Mouse (Mus musculus) liver, embryonic 14.5 days (tissue): ENCODE measurements around the gene Adm2. TPM values are rescaled to one million over a fixed set of nuclear protein-coding genes. Genes with fewer than 3 reads are reported as not detected.
A peak's percentile ranks its signal among the peaks of the same experiment; 100 is the strongest.

Experiments used
- ATAC-seq: fragments of 200-750 bp; cut with Nextera tagmentation; 2 replicates; pipeline ENCODE4 v1.8.0; 2017; ENCODE audit warnings: moderate number of reproducible peaks, mild to moderate bottlenecking, moderate library complexity; ENCODE audit not compliant: insufficient read depth
- DNase-seq, 3 experiments: peaks; one replicate each; pipeline ENCODE4 v3.0.0-alpha.2; 2012 to 2013; ENCODE audit warnings: low read depth in 3 of 3, low spot score in 3 of 3
- H3K27ac ChIP-seq: fragments of 300-500 bp; sonication (generic); 2 replicates; pipeline ENCODE4 v1.5.1; 2014; ENCODE audit warnings: moderate library complexity, mild to moderate bottlenecking, control low read depth, inconsistent platforms
- H3K27me3 ChIP-seq: fragments of 300-500 bp; sonication (generic); 2 replicates; pipeline ENCODE4 v1.6.1; 2014; ENCODE audit warnings: mild to moderate bottlenecking, low read length, moderate library complexity; ENCODE audit not compliant: control insufficient read depth, insufficient read depth
- H3K36me3 ChIP-seq: fragments of 300-500 bp; sonication (generic); replicated peaks from 2 replicates; pipeline ENCODE4 v1.6.1; 2014; ENCODE audit warnings: low read depth; ENCODE audit not compliant: control insufficient read depth, insufficient read depth
- H3K4me1 ChIP-seq, 2 experiments: fragments of 200-500 bp in 1 of 2; fragments of 300-500 bp in 1 of 2; sonication (generic) in 1 of 2; replicated peaks; 2 replicates each; pipeline ENCODE4 v1.6.1; 2012 to 2014; ENCODE audit warnings: antibody characterized with exemption in 1 of 2, inconsistent platforms in 1 of 2, low read length in 1 of 2; ENCODE audit not compliant: control insufficient read depth in 2 of 2, insufficient read depth in 2 of 2
- H3K4me2 ChIP-seq: fragments of 300-500 bp; sonication (generic); 2 replicates; pipeline ENCODE4 v1.6.1; 2014; ENCODE audit warnings: low read depth, mild to moderate bottlenecking, control low read depth, moderate library complexity
- H3K4me3 ChIP-seq, 2 experiments: fragments of 200-500 bp in 1 of 2; fragments of 300-500 bp in 1 of 2; sonication (generic) in 1 of 2; 2 replicates each; pipeline ENCODE4 v1.5.1; 2012 to 2014; ENCODE audit warnings: low read depth in 2 of 2, low read length in 2 of 2, mild to moderate bottlenecking in 2 of 2, control low read depth in 1 of 2, inconsistent platforms in 1 of 2, moderate library complexity in 1 of 2; ENCODE audit not compliant: insufficient read depth in 1 of 2
- H3K9ac ChIP-seq: fragments of 300-500 bp; sonication (generic); replicated peaks from 2 replicates; pipeline ENCODE4 v1.6.1; 2014; ENCODE audit warnings: mild to moderate bottlenecking, control low read depth, moderate library complexity
- H3K9me3 ChIP-seq: fragments of 300-500 bp; sonication (generic); 2 replicates; pipeline ENCODE4 v1.6.1; 2016; ENCODE audit warnings: low read length, mixed read lengths; ENCODE audit not compliant: control insufficient read depth
- CTCF ChIP-seq: IDR thresholded peaks from 2 replicates; pipeline ENCODE4 v1.5.1; 2016; ENCODE audit warnings: antibody characterized with exemption, low read depth, control low read depth
- EP300 ChIP-seq: IDR thresholded peaks from 2 replicates; pipeline ENCODE4 v1.6.1; 2016; ENCODE audit warnings: antibody characterized with exemption, low read depth
- WGBS: fragments of 180-500 bp; shearing (Covaris S2); extraction: QIAGEN DNeasy Blood & Tissue Kit; methylation state at CpG from one replicate; pipeline ENCODE4 v1.1.7; 2014; ENCODE audit not compliant: insufficient replicate concordance; 5-methylcytosine and 5-hydroxymethylcytosine counted together
- polyA plus RNA-seq, 2 experiments: library from polyadenylated mRNA; depleted of rRNA in 1 of 2; stranded (reverse) in 1 of 2; unstranded in 1 of 2; fragments of >200 nt; fragmentation: Nextera tagmentation in 1 of 2; extraction: Ambion mirVana in 1 of 2; gene quantifications; 2 replicates each; pipeline versions ENCODE4 v1.2.1 to v1.2.3; 2012 to 2014

Gene Adm2
- polyA plus RNA-seq, 2 experiments = 1.2 to 2.5 TPM

DNA sequence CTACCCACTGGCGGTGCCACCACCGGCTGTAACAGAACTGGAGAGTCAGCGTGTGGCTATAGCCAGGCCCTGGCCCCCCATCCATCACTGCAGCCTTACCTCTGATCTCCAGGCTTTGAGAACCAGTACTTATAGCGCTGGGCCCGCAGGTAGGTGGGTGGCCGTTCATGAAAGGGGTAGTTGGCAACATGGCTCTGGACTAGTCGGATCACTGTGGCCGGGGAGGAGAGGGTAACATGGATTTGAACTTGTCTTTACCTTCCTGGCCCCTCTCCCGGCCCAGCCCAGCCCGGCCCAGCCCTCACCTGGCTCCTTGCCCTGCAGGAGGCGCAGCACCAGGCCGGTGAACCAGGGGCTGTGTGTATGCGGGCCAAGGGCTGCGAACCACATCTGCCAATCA is 29.5 kb downstream of the Adm2 start:
- TF ChIP-seq EP300 = no peak
- no peak for TF ChIP-seq CTCF
- H3K9me3 ChIP-seq = no peaks in the 10 kb centered on the region
- DNase-seq = no peak
- H3K27me3 ChIP-seq = no peaks in the 10 kb centered on the region
- peaks cover 7 to 8% of the 10 kb centered on the region in 2 experiments; a peak in 3 of 4 replicates for H3K4me1 ChIP-seq
- H3K9ac ChIP-seq = no peak overlapping the region
- 92% methylated on average over 14 of the region's 14 CpGs for WGBS
- no peak overlapping the region for H3K27ac ChIP-seq
- no peak for ATAC-seq
- peaks cover 23% of the 10 kb centered on the region for H3K36me3 ChIP-seq
- no peak overlapping the region for H3K4me2 ChIP-seq
- H3K4me3 ChIP-seq = no peak overlapping the region

DNA sequence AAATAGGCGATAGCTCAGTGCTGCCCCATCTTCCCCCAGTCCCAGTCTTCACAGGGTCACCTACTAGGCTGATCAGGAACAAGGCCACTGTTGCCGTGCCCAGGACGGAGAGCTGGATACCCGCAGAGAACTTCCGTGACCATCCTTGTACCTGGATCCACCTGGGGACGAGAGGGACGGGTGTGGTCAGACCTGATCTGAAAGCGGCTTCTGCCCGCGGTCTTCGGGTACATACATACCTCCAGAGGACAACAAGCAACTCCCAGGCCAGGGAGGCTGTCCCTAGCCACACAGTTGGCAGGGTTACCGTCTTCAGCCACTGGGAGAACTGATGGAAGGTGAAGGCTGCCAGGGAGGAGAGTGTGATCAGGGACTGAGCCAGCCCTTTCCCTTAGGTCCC is 30.3 kb downstream of the Adm2 start:
- ATAC-seq (no peak), DNase-seq (no peak)
- H3K9ac ChIP-seq = no peak overlapping the region
- H3K4me2 ChIP-seq = no peak overlapping the region
- no peak overlapping the region for H3K27ac ChIP-seq
- no peaks in the 10 kb centered on the region for H3K9me3 ChIP-seq
- 91% methylated on average over 12 of the region's 12 CpGs for WGBS
- TF ChIP-seq CTCF = no peak
- TF ChIP-seq EP300 = no peak
- H3K4me1 ChIP-seq = peaks cover 9 to 14% of the 10 kb centered on the region in 2 experiments
- peaks cover 23% of the 10 kb centered on the region for H3K36me3 ChIP-seq
- no peak overlapping the region for H3K4me3 ChIP-seq
- no peaks in the 10 kb centered on the region for H3K27me3 ChIP-seq

DNA sequence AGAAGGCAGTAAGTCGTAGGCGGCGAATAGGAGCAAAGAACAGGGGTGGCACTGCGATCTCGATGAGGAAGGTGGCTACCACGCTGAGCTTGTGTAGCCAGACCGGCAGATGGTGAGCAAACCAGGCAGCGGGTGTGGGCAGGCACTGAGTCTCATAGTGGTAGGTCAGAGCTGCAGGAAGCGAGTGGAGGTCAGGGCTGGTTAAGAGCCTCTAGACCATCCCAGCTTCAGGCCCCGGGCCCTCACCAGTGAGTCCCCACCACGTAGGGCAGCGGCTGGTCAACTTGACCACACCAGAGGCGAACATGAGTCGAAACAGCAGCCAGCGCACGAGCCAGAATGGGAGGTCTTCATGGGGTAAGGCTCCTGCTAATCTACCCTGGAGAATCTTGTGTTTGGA is 31.3 kb downstream of the Adm2 start:
- ATAC-seq = no peak
- H3K36me3 ChIP-seq = peaks cover 29% of the 10 kb centered on the region
- no peak for DNase-seq
- H3K9me3 ChIP-seq = no peaks in the 10 kb centered on the region
- no peak overlapping the region for H3K27ac ChIP-seq
- 91% methylated on average over 16 of the region's 16 CpGs for WGBS
- H3K27me3 ChIP-seq = no peaks in the 10 kb centered on the region
- TF ChIP-seq EP300 = no peak
- no peak for TF ChIP-seq CTCF
- H3K9ac ChIP-seq = peak overlapping the region; percentile 96; the same call in 1 of the 2 replicates
- H3K4me3 ChIP-seq = peak overlapping the region in 1 of 2 experiments; percentile 80; a peak in 1 of 4 replicates
- peaks cover 14 to 22% of the 10 kb centered on the region in 2 experiments for H3K4me1 ChIP-seq
- H3K4me2 ChIP-seq = peak overlapping the region; percentile 77

DNA sequence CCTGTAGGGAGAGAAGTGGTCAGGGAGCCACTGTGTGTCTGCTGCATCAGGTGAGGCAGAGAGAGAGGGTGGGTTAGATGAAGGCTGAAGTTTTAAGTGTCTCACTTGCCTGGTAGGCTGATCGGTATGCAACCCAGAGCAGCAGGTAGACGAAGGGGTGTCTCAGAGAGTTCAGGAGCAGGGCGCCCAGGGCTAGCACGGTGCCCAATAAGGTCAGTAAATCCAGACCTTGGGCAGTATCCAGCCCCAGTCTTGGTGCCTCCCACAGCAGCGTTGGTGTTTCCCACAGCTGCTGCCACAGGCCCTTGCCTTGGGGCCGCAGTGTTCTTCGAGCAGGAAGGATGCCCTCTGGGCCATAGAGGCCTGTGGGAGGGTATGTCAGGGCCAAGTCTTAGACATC is 31.9 kb downstream of the Adm2 start:
- peak overlapping the region; percentile 68 to 80 for H3K4me3 ChIP-seq
- no peak for ATAC-seq
- peak overlapping the region; percentile 77 for H3K4me2 ChIP-seq
- no peak for DNase-seq
- TF ChIP-seq CTCF (no peak), EP300 (no peak)
- peaks cover 16 to 22% of the 10 kb centered on the region in 2 experiments for H3K4me1 ChIP-seq
- H3K9ac ChIP-seq = peak overlapping the region; percentile 96
- peaks cover 29% of the 10 kb centered on the region for H3K36me3 ChIP-seq
- H3K27me3 ChIP-seq = no peaks in the 10 kb centered on the region
- H3K9me3 ChIP-seq = no peaks in the 10 kb centered on the region
- WGBS = 70% methylated on average over 7 of the region's 7 CpGs
- H3K27ac ChIP-seq = peak overlapping the region; percentile 69

DNA sequence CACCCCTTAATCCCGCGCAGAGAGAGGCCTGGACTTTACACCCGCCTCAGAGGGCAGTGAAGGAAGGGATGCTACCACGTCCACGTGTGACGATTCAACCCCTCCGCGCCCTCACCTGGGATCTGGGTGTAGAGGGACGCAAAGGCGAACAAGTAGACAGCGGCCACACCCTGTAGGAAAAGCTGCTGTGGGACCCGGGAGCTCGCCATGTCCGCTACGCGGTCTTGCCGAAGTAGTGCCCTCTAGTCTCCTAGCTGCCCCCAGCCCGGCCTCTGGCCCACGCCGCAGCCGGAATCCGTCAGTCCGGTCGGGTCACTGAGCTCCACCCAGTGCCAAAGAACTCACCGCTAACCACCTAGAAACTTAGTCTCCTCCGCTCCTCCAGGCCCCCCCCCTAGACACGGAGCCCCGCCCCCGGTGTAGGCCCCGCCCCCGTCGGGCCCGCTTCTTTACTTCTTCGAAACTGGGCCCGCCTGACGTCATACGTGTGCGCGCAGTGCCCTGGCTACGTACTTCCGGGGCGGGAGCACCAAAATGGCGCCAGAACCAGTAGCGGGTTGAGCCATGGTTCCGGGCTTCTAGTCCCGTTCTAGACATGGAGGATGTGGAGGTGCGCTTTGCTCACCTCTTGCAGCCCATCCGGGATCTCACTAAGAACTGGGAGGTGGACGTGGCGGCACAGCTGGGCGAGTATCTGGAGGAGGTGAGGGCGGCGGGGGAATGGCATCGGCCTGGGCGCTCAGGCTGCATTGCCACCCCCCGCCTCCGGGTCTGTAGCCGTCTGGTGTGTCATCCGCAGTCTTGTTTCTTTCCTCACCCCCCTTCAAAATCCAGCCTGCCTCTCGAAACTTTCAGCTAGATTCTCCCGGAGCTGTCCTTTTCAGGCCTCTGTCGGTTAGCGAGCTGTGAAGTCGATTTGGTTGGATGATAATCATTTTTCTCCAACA is 33.0 kb downstream of the Adm2 start, which contains the start of the genes Lmf2 and Ncaph2:
Lmf2 (minus strand) TSS at position 419 of the 947 bp plus-strand sequence.
Ncaph2 (plus strand) TSS at position 479 of the 947 bp plus-strand sequence.
- Histone ChIP-seq H3K9me3 (no peaks in the 10 kb centered on the region), H3K4me3 (peak within 1 kb of the TSS; percentile 80 to 96), H3K4me2 (peak within 1 kb of the TSS; percentile 77), H3K36me3 (peaks cover 35% of the 10 kb centered on the region), H3K27me3 (no peaks in the 10 kb centered on the region), H3K4me1 (peaks cover 16 to 22% of the 10 kb centered on the region in 2 experiments), H3K27ac (peak within 1 kb of the TSS; percentile 74), H3K9ac (peak within 1 kb of the TSS; percentile 96)
- DNase-seq (peak; percentile 92 to 94 (median 94)), ATAC-seq (peak; percentile 91)
- TF ChIP-seq EP300 = 0 out of 2 replicates have a peak, but pooled peaks have one; percentile 24
- TF ChIP-seq CTCF = 0 out of 2 replicates have a peak, but pooled peaks have one; percentile 3
- under 1% methylated on average over 64 of the region's 64 CpGs for WGBS
